Mouse (Mus musculus): ENCODE data around the gene Fgfr4.

The Fgfr4 gene

GRCm38 (mm10) chr13:55210193-55210970, 57.9 kb downstream of the Fgfr4 start:
- DNase-seq (ENCODE audit: low spot score), result peak; percentile 71

DNA sequence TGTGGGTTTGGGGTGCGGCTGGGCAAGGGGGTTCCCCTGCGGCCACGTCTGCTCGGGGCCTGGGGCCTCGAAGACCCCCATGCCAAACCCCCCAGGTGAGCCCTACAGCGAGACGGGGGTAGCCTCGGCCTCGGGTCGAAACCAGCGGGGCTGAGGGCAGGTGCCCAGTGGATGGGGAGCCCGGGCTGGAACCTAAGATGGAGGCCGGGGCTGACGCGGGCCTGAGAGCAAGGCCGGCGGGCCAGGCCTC, 58.5 kb downstream of the Fgfr4 start:
- no peak for DNase-seq (ENCODE audit: low spot score)

DNA sequence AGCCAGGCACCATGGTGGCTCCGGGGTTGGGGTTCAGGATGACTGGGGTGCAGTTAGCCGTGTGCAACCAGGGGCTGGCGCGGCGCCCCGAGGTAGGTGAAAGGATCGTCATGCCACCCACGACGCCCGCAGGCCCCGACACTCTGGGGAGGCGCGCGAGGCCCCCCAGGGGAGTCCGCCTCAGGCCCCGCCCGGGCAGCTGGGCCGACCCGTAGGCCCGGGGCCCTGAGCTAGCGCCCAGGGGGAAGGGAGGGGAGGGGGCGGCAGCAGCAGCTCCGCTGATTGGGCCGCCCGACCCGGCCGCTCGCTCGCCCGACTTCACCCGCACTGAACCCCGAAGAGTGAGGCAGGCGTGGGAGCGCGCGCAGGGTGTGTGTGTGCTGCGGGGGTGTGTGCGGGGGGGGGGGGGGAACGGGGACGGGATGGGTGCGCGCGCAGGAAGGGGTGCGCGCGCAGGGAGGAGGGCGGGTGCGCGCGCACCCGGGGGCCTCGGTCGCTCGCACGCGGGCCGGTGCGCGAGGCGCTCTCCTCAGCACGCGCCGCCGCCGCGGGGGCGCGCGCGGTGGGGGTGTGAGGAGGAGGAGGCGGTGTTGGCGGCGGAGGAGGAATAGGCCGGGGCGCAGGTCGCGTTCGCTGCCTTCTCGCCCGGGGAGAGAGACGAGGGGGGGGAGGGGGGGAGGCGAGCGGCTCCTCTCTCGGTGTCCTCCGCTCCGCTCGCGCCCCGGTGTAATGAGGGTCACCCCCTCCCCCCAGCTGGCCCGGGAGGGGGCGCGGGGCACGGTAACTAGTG, 59.0 kb downstream of the Fgfr4 start:
- DNase-seq (ENCODE audit: low spot score), result peak; percentile 89

- DNase-seq (ENCODE audit: low spot score), result peak; percentile 70
Measured at GRCm38 (mm10) chr13:55212011-55212360, 59.5 kb downstream of the Fgfr4 start.

DNA sequence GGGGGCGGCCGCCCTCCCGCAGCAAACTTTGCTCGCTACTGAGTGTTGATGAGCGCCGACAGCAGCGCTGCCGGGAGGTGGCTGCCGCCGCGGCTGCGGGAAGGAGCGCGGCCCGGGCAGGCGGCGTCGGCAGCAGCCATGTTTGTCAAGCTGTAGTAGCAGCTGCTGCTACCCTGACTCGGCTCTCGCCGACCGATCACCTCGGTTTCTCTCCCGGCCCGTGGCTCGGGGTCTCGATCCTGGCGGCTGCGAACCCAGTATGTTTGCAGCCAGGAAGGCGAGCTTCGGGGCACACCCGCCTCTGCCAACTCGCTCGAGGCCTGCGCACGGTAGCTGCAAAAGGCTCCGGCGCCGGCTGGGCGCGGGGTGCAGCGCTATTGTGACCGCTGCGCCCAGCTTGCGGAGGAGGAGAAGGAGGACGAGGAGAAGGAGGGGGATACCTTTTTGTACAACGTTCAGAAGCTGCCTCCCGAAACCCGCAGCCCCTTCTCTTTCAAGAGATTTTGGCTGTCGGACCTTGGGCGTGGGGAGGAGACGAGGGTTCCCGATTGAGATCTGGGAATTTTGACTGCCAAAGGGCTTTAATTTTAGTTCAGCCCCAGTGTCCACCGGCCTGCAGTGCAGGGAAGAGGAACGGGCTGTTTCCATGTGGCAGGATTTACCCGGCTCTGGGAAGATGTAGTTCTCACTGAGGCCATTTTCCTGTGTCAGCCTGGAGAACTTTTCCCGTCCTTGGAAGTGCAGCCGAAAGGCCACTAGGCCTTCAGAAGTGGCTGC, 60.1 kb downstream of the Fgfr4 start:
- DNase-seq (ENCODE audit: low spot score), result peak; percentile 75

- no peak for DNase-seq (ENCODE audit: low spot score)
Measured at GRCm38 (mm10) chr13:55213138-55213806, 60.8 kb downstream of the Fgfr4 start.

Measured in ovary, postnatal 36 days (tissue).